Mouse (Mus musculus): Measurements from ENCODE around the gene Bcas1. TPM values are rescaled to one million over a fixed set of nuclear protein-coding genes. Genes with fewer than 3 reads are reported as not detected.

The Bcas1 gene
- polyA plus RNA-seq, 1 experiment, result 2.9 TPM

GRCm38 (mm10) chr2:170343819-170344317, 83.8 kb downstream of the Bcas1 start:
- no peak for TF ChIP-seq CTCF (IDR thresholded peaks at IDR 0.05; ENCODE audit: low read depth, low read length)
- H3K4me3 ChIP-seq (ENCODE audit: low read depth, low read length), result 0 out of 2 replicates have a peak overlapping the region, but pooled peaks have one; percentile 23
- H3K36me3 ChIP-seq (ENCODE audit: control insufficient read depth, insufficient read depth, low read length, poor library complexity, severe bottlenecking), result no peaks in the 10 kb centered on the region
- no peaks in the 10 kb centered on the region for H3K9me3 ChIP-seq (replicated peaks; ENCODE audit: control insufficient read depth, insufficient read depth, low read length, poor library complexity, severe bottlenecking)
- no peaks in the 10 kb centered on the region for H3K27me3 ChIP-seq (ENCODE audit: control insufficient read depth, insufficient read depth, low read length, poor library complexity, severe bottlenecking)
- H3K4me1 ChIP-seq (ENCODE audit: control insufficient read depth, insufficient read depth, low read length), result peaks cover 4% of the 10 kb centered on the region
- peak overlapping the region; percentile 57 for H3K9ac ChIP-seq (ENCODE audit: low read depth, poor library complexity, severe bottlenecking)
- H3K27ac ChIP-seq (ENCODE audit: insufficient read depth, low read length), result no peak overlapping the region

GRCm38 (mm10) chr2:170343133-170343818, 84.4 kb downstream of the Bcas1 start:
- H3K4me3 ChIP-seq (ENCODE audit: low read depth, low read length), result 0 out of 2 replicates have a peak overlapping the region, but pooled peaks have one; percentile 23
- no peaks in the 10 kb centered on the region for H3K27me3 ChIP-seq (ENCODE audit: control insufficient read depth, insufficient read depth, low read length, poor library complexity, severe bottlenecking)
- H3K9ac ChIP-seq (ENCODE audit: low read depth, poor library complexity, severe bottlenecking), result peak overlapping the region; percentile 57
- H3K4me1 ChIP-seq (ENCODE audit: control insufficient read depth, insufficient read depth, low read length), result peaks cover 4% of the 10 kb centered on the region
- no peaks in the 10 kb centered on the region for H3K9me3 ChIP-seq (replicated peaks; ENCODE audit: control insufficient read depth, insufficient read depth, low read length, poor library complexity, severe bottlenecking)
- H3K27ac ChIP-seq (ENCODE audit: insufficient read depth, low read length), result no peak overlapping the region
- H3K36me3 ChIP-seq (ENCODE audit: control insufficient read depth, insufficient read depth, low read length, poor library complexity, severe bottlenecking), result no peaks in the 10 kb centered on the region
- no peak for TF ChIP-seq EP300 (IDR thresholded peaks at IDR 0.05; ENCODE audit: insufficient read depth, low read depth, low read length)
- peak; percentile 66 for TF ChIP-seq CTCF (IDR thresholded peaks at IDR 0.05; ENCODE audit: low read depth, low read length)
- TF ChIP-seq POLR2A (IDR thresholded peaks at IDR 0.05; ENCODE audit: insufficient read depth, low read length), result no peak

- H3K9me3 ChIP-seq (replicated peaks; ENCODE audit: control insufficient read depth, insufficient read depth, low read length, poor library complexity, severe bottlenecking), result no peaks in the 10 kb centered on the region
- no peak overlapping the region for H3K27ac ChIP-seq (ENCODE audit: insufficient read depth, low read length)
- peaks cover 4% of the 10 kb centered on the region for H3K4me1 ChIP-seq (ENCODE audit: control insufficient read depth, insufficient read depth, low read length)
- H3K9ac ChIP-seq (ENCODE audit: low read depth, poor library complexity, severe bottlenecking), result no peak overlapping the region
- TF ChIP-seq CTCF (IDR thresholded peaks at IDR 0.05; ENCODE audit: low read depth, low read length), result no peak
- TF ChIP-seq EP300 (IDR thresholded peaks at IDR 0.05; ENCODE audit: insufficient read depth, low read depth, low read length), result no peak
- no peak for TF ChIP-seq POLR2A (IDR thresholded peaks at IDR 0.05; ENCODE audit: insufficient read depth, low read length)
- no peaks in the 10 kb centered on the region for H3K36me3 ChIP-seq (ENCODE audit: control insufficient read depth, insufficient read depth, low read length, poor library complexity, severe bottlenecking)
- no peaks in the 10 kb centered on the region for H3K27me3 ChIP-seq (ENCODE audit: control insufficient read depth, insufficient read depth, low read length, poor library complexity, severe bottlenecking)
- no peak overlapping the region for H3K4me3 ChIP-seq (ENCODE audit: low read depth, low read length)
These were observed 85.3 kb downstream of the Bcas1 start for GRCm38 (mm10) chr2:170342312-170342830.

- H3K36me3 ChIP-seq (ENCODE audit: control insufficient read depth, insufficient read depth, low read length, poor library complexity, severe bottlenecking), result no peaks in the 10 kb centered on the region
- TF ChIP-seq POLR2A (IDR thresholded peaks at IDR 0.05; ENCODE audit: insufficient read depth, low read length), result no peak
- TF ChIP-seq EP300 (IDR thresholded peaks at IDR 0.05; ENCODE audit: insufficient read depth, low read depth, low read length), result no peak
- TF ChIP-seq CTCF (IDR thresholded peaks at IDR 0.05; ENCODE audit: low read depth, low read length), result no peak
These were observed 86.5 kb downstream of the Bcas1 start for GRCm38 (mm10) chr2:170341179-170341578.

GRCm38 (mm10) chr2:170336266-170336760, 91.3 kb downstream of the Bcas1 start:
- no peaks in the 10 kb centered on the region for H3K27me3 ChIP-seq (ENCODE audit: control insufficient read depth, insufficient read depth, low read length, poor library complexity, severe bottlenecking)
- TF ChIP-seq CTCF (IDR thresholded peaks at IDR 0.05; ENCODE audit: low read depth, low read length) (no peak), EP300 (IDR thresholded peaks at IDR 0.05; ENCODE audit: insufficient read depth, low read depth, low read length) (no peak), POLR2A (IDR thresholded peaks at IDR 0.05; ENCODE audit: insufficient read depth, low read length) (no peak)
- H3K27ac ChIP-seq (ENCODE audit: insufficient read depth, low read length), result no peak overlapping the region
- H3K9me3 ChIP-seq (replicated peaks; ENCODE audit: control insufficient read depth, insufficient read depth, low read length, poor library complexity, severe bottlenecking), result no peaks in the 10 kb centered on the region
- no peaks in the 10 kb centered on the region for H3K36me3 ChIP-seq (ENCODE audit: control insufficient read depth, insufficient read depth, low read length, poor library complexity, severe bottlenecking)
- no peak overlapping the region for H3K4me3 ChIP-seq (ENCODE audit: low read depth, low read length)
- no peaks in the 10 kb centered on the region for H3K4me1 ChIP-seq (ENCODE audit: control insufficient read depth, insufficient read depth, low read length)
- no peak overlapping the region for H3K9ac ChIP-seq (ENCODE audit: low read depth, poor library complexity, severe bottlenecking)

More at GRCm38 (mm10) chr2:170341179-170341578, 86.5 kb downstream of the Bcas1 start:
- H3K27ac ChIP-seq (ENCODE audit: insufficient read depth, low read length), result no peak overlapping the region
- H3K9me3 ChIP-seq (replicated peaks; ENCODE audit: control insufficient read depth, insufficient read depth, low read length, poor library complexity, severe bottlenecking), result no peaks in the 10 kb centered on the region
- H3K9ac ChIP-seq (ENCODE audit: low read depth, poor library complexity, severe bottlenecking), result no peak overlapping the region
- H3K4me3 ChIP-seq (ENCODE audit: low read depth, low read length), result no peak overlapping the region
- H3K4me1 ChIP-seq (ENCODE audit: control insufficient read depth, insufficient read depth, low read length), result peaks cover 4% of the 10 kb centered on the region
- no peaks in the 10 kb centered on the region for H3K27me3 ChIP-seq (ENCODE audit: control insufficient read depth, insufficient read depth, low read length, poor library complexity, severe bottlenecking)

GRCm38 (mm10) chr2:170335168-170335567, 92.5 kb downstream of the Bcas1 start:
- no peaks in the 10 kb centered on the region for H3K9me3 ChIP-seq (replicated peaks; ENCODE audit: control insufficient read depth, insufficient read depth, low read length, poor library complexity, severe bottlenecking)
- TF ChIP-seq EP300 (IDR thresholded peaks at IDR 0.05; ENCODE audit: insufficient read depth, low read depth, low read length), result no peak
- no peak for TF ChIP-seq POLR2A (IDR thresholded peaks at IDR 0.05; ENCODE audit: insufficient read depth, low read length)
- TF ChIP-seq CTCF (IDR thresholded peaks at IDR 0.05; ENCODE audit: low read depth, low read length), result no peak
- H3K4me1 ChIP-seq (ENCODE audit: control insufficient read depth, insufficient read depth, low read length), result no peaks in the 10 kb centered on the region
- no peak overlapping the region for H3K9ac ChIP-seq (ENCODE audit: low read depth, poor library complexity, severe bottlenecking)
- no peak overlapping the region for H3K4me3 ChIP-seq (ENCODE audit: low read depth, low read length)
- no peaks in the 10 kb centered on the region for H3K36me3 ChIP-seq (ENCODE audit: control insufficient read depth, insufficient read depth, low read length, poor library complexity, severe bottlenecking)
- H3K27me3 ChIP-seq (ENCODE audit: control insufficient read depth, insufficient read depth, low read length, poor library complexity, severe bottlenecking), result no peaks in the 10 kb centered on the region
- no peak overlapping the region for H3K27ac ChIP-seq (ENCODE audit: insufficient read depth, low read length)
